Comparison of ENCODE assay signal across 11 mouse cellular contexts in the genomic region with DNA sequence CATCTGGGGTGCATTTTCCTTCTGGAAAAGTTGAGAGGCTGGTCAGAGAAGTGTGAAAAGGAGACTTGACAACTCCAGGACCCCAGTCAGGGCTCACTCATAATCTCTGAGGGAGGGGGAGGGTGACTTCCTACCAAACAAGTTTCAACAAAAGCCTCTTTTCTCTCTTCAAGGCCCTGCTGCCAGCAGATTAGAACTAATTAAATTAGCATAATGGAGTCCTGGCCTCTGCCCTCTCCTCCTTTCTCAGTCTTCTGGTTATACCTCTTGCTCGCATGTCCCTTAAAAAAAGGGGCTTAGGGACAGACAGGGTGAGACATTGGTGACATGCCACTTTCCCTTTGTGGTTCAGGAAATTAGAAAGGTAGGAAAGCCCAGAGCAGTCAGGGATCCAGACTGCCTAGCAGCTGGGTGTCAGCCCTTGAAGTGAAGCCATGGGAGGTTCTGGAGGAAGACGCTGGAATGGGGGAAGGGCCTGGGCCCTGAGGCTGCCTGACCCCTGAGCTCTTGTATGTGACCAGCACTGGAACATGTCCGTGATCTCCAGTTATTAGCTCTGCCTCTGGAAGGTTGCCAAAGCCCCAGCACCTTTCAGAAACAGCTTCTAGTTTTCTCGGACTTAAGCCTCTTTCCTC. TPM values are rescaled to one million over a fixed set of nuclear protein-coding genes. Genes with fewer than 3 reads are reported as not detected.
DNase-seq lines count a peak whose midpoint lies in the region; ATAC-seq and TF ChIP-seq lines count a peak whose summit lies in the region.
"Had no signal": no experiment of that assay in that cellular context is flagged by ENCODE, and none has a peak within 500 bp of the region (broad histone marks: within the 10 kb centered on the region; RNA-seq: fewer than 3 reads in every experiment).

No protein-coding gene starts in this region.

- TF ChIP-seq CTCF in left cerebral cortex, adult 2 months (IDR thresholded peaks at IDR 0.05) = no peak

- H3K9me3 ChIP-seq in embryonic facial prominence, embryonic 11.5 days (replicated peaks; ENCODE audit: control insufficient read depth, low read length) = no peaks in the 10 kb centered on the region
- no peaks in the 10 kb centered on the region for H3K9me3 ChIP-seq in heart, embryonic 16.5 days (replicated peaks; ENCODE audit: control insufficient read depth, low read length)
- no peaks in the 10 kb centered on the region for H3K9me3 ChIP-seq in midbrain, embryonic 14.5 days (ENCODE audit: control insufficient read depth, low read length)
- no peaks in the 10 kb centered on the region for H3K9me3 ChIP-seq in liver, embryonic 11.5 days (ENCODE audit: control insufficient read depth, low read length)

- peaks cover 19% of the 10 kb centered on the region for H3K4me1 ChIP-seq in embryonic facial prominence, embryonic 11.5 days (ENCODE audit: control insufficient read depth, insufficient read depth, low read length)
- H3K4me1 ChIP-seq in heart, embryonic 16.5 days (ENCODE audit: control insufficient read depth, insufficient read depth, low read length) = peaks cover 26% of the 10 kb centered on the region
- peaks cover 20% of the 10 kb centered on the region for H3K4me1 ChIP-seq in midbrain, embryonic 14.5 days (ENCODE audit: control insufficient read depth, insufficient read depth, low read length)
- H3K4me1 ChIP-seq in liver, embryonic 11.5 days (replicated peaks; ENCODE audit: control insufficient read depth, insufficient read depth, low read length) = peaks cover 4% of the 10 kb centered on the region; the same call in 1 of the 2 replicates

- no peaks in the 10 kb centered on the region for H3K36me3 ChIP-seq in embryonic facial prominence, embryonic 11.5 days (replicated peaks; ENCODE audit: control insufficient read depth, insufficient read depth, low read depth, low read length)
- peaks cover 2% of the 10 kb centered on the region; the same call in 1 of the 2 replicates for H3K36me3 ChIP-seq in heart, embryonic 16.5 days (ENCODE audit: control insufficient read depth, insufficient read depth)
- 0 out of 2 replicates have a peak, but pooled peaks cover 5% of the 10 kb centered on the region for H3K36me3 ChIP-seq in midbrain, embryonic 14.5 days (ENCODE audit: control insufficient read depth, insufficient read depth, low read length)
- H3K36me3 ChIP-seq in liver, embryonic 11.5 days (ENCODE audit: control insufficient read depth, insufficient read depth, low read length) = no peaks in the 10 kb centered on the region

- H3K9ac ChIP-seq in embryonic facial prominence, embryonic 11.5 days (replicated peaks; ENCODE audit: low read length) = no peak overlapping the region
- H3K9ac ChIP-seq in heart, embryonic 16.5 days (ENCODE audit: low read length) = peak overlapping the region; percentile 17; the same call in 1 of the 2 replicates
- no peak overlapping the region for H3K9ac ChIP-seq in midbrain, embryonic 14.5 days (replicated peaks; ENCODE audit: low read length)
- no peak overlapping the region for H3K9ac ChIP-seq in liver, embryonic 11.5 days (ENCODE audit: low read depth, low read length)
- H3K9ac ChIP-seq: liver, embryonic 14.5 days had no signal

- H3K4me2 ChIP-seq in embryonic facial prominence, embryonic 11.5 days (ENCODE audit: low read depth, low read length) = no peak overlapping the region
- no peak overlapping the region for H3K4me2 ChIP-seq in heart, embryonic 16.5 days (ENCODE audit: low read depth, low read length)
- H3K4me2 ChIP-seq in midbrain, embryonic 14.5 days (ENCODE audit: low read length) = no peak overlapping the region
- H3K4me2 ChIP-seq in liver, embryonic 11.5 days = no peak overlapping the region

- H3K27me3 ChIP-seq in embryonic facial prominence, embryonic 11.5 days (ENCODE audit: control insufficient read depth, insufficient read depth, low read length) = no peaks in the 10 kb centered on the region
- peaks cover 7% of the 10 kb centered on the region; the same call in 1 of the 2 replicates for H3K27me3 ChIP-seq in heart, embryonic 16.5 days (ENCODE audit: control insufficient read depth, insufficient read depth, low read length)
- H3K27me3 ChIP-seq in midbrain, embryonic 14.5 days (ENCODE audit: control insufficient read depth, insufficient read depth, low read length) = no peaks in the 10 kb centered on the region
- no peaks in the 10 kb centered on the region; the same call in none of the 2 replicates for H3K27me3 ChIP-seq in liver, embryonic 11.5 days (replicated peaks; ENCODE audit: control insufficient read depth, insufficient read depth, low read length)

- peak; percentile 60 for ATAC-seq in embryonic facial prominence, embryonic 11.5 days (replicated peaks; ENCODE audit: insufficient number of reproducible peaks, low FRiP score, low TSS enrichment, low read depth)
- no peak for ATAC-seq in heart, embryonic 16.5 days (replicated peaks; ENCODE audit: extremely low read depth, insufficient read depth, low FRiP score)
- ATAC-seq in midbrain, embryonic 14.5 days (ENCODE audit: low FRiP score, low TSS enrichment) = peak; percentile 51; the same call in 1 of the 2 replicates
- ATAC-seq in liver, embryonic 11.5 days (replicated peaks; ENCODE audit: low FRiP score) = no peak

- no peak for DNase-seq in left cerebral cortex, adult 2 months (ENCODE audit: extremely low spot score in 1 of 2, low spot score in 2 of 2)
- DNase-seq in left cerebral cortex, postnatal 25 days (ENCODE audit: low spot score in 2 of 2) = no peak
- peak; percentile 60 for DNase-seq in embryonic facial prominence, embryonic 11.5 days (ENCODE audit: low spot score)
- DNase-seq in midbrain, embryonic 14.5 days = peak; percentile 59
- DNase-seq in liver, embryonic 11.5 days (ENCODE audit: low spot score) = no peak
- DNase-seq in thymus, postnatal 36 days = no peak
- DNase-seq: kidney, adult 9 months had no signal

- WGBS in embryonic facial prominence, embryonic 11.5 days = 4% methylated on average over 4 of the region's 4 CpGs
- WGBS in heart, embryonic 16.5 days = 30% methylated on average over 4 of the region's 4 CpGs
- 2% methylated on average over 4 of the region's 4 CpGs for WGBS in midbrain, embryonic 14.5 days
- 25% methylated on average over 4 of the region's 4 CpGs for WGBS in liver, embryonic 11.5 days

- H3K4me3 ChIP-seq in left cerebral cortex, adult 2 months = no peak overlapping the region
- H3K4me3 ChIP-seq in embryonic facial prominence, embryonic 11.5 days (ENCODE audit: low read depth, low read length) = no peak overlapping the region
- H3K4me3 ChIP-seq in heart, embryonic 16.5 days (ENCODE audit: low read length) = no peak overlapping the region
- no peak overlapping the region for H3K4me3 ChIP-seq in midbrain, embryonic 14.5 days (replicated peaks; ENCODE audit: low read depth, low read length)
- no peak overlapping the region for H3K4me3 ChIP-seq in liver, embryonic 11.5 days (ENCODE audit: low read depth, low read length)
- H3K4me3 ChIP-seq: erythroblast, embryonic 14.5 days had no signal

- intact Hi-C loops in left cerebral cortex, adult 2 months (cut with DNase I) = no loop called here
- intact Hi-C loops in left cerebral cortex, postnatal 25 days (cut with DNase I) = no loop called here

- H3K27ac ChIP-seq in left cerebral cortex, adult 2 months = peak overlapping the region; percentile 11; the same call in 1 of the 2 replicates
- peak overlapping the region; percentile 75; the same call in 1 of the 2 replicates for H3K27ac ChIP-seq in embryonic facial prominence, embryonic 11.5 days (replicated peaks; ENCODE audit: low read depth, low read length)
- no peak overlapping the region for H3K27ac ChIP-seq in heart, embryonic 16.5 days (ENCODE audit: low read length)
- H3K27ac ChIP-seq in midbrain, embryonic 14.5 days (replicated peaks; ENCODE audit: low read depth, low read length) = peak overlapping the region; percentile 28
- no peak overlapping the region for H3K27ac ChIP-seq in liver, embryonic 11.5 days (ENCODE audit: low read depth, low read length)
- H3K27ac ChIP-seq: liver, embryonic 14.5 days had no signal

RNA-seq across cellular contexts. Expression of gene St6gal1, which starts 34.4 kb away (rescaled TPM):
- 10 to 100 TPM; 16.5 to 18.7 TPM for total RNA-seq in left cerebral cortex, adult 2 months (2021)
- total RNA-seq in left cerebral cortex, postnatal 25 days (2021) = 10 to 100 TPM; 13.1 to 13.5 TPM
- 34.9 and 36.6 TPM in 2 replicates for polyA plus RNA-seq in embryonic facial prominence, embryonic 11.5 days (2014; fragmentation: Nextera tagmentation; extraction: Ambion mirVana)
- polyA plus RNA-seq in heart, embryonic 16.5 days (2015; fragmentation: Nextera tagmentation; extraction: Ambion mirVana) = 12.4 and 15.7 TPM in 2 replicates
- 28.5 and 30.6 TPM in 2 replicates for polyA plus RNA-seq in midbrain, embryonic 14.5 days (2014; fragmentation: Nextera tagmentation; extraction: Ambion mirVana)
- polyA plus RNA-seq in liver, embryonic 11.5 days (2014; fragmentation: Nextera tagmentation; extraction: Ambion mirVana) = 16.1 and 18.7 TPM in 2 replicates
- total RNA-seq: MEL had no signal
- polyA plus RNA-seq: erythroblast, embryonic 14.5 days had no signal

Comparison
In these comparisons a context has a peak if more than half of its experiments do, and no peak if none do; other contexts are left out.
1. DNase-seq: peak in embryonic facial prominence, embryonic 11.5 days (single experiment) and midbrain, embryonic 14.5 days (single experiment); none in left cerebral cortex, adult 2 months (0 of 2), left cerebral cortex, postnatal 25 days (0 of 2), liver, embryonic 11.5 days (single experiment) and thymus, postnatal 36 days (0 of 2).
2. H3K27ac ChIP-seq: peak in left cerebral cortex, adult 2 months (single experiment), embryonic facial prominence, embryonic 11.5 days (single experiment) and midbrain, embryonic 14.5 days (single experiment); none in heart, embryonic 16.5 days (single experiment) and liver, embryonic 11.5 days (single experiment).
3. ATAC-seq: peak in embryonic facial prominence, embryonic 11.5 days (single experiment) and midbrain, embryonic 14.5 days (single experiment); none in heart, embryonic 16.5 days (single experiment) and liver, embryonic 11.5 days (single experiment).